Mouse (Mus musculus) intestine, embryonic 14.5 days (tissue): ENCODE measurements at regions not wholly inside any gene's neighbourhood (a gene's known extent, or its start where the extent isn't known, plus 50 kb on each side); places are given as distances from the start of the nearest gene placed in this dataset.

Experiments used
- ATAC-seq: fragments of 200-750 bp; cut with Nextera tagmentation; replicated peaks from 2 replicates; pipeline ENCODE4 v1.8.0; 2017; ENCODE audit warnings: low read depth, moderate number of reproducible peaks, moderate TSS enrichment, moderate library complexity; ENCODE audit not compliant: low FRiP score, low TSS enrichment
- DNase-seq: peaks from one replicate; pipeline ENCODE4 v3.0.0-alpha.2; 2018; ENCODE audit warnings: low spot score
- H3K27ac ChIP-seq: fragments of 300-500 bp; sonication (generic); 2 replicates; pipeline ENCODE4 v1.5.1; 2014; ENCODE audit warnings: low read depth, mild to moderate bottlenecking, control low read depth
- H3K27me3 ChIP-seq: fragments of 300-500 bp; sonication (generic); replicated peaks from 2 replicates; pipeline ENCODE4 v1.6.1; 2014; ENCODE audit warnings: low read length, control low read depth; ENCODE audit not compliant: control insufficient read depth, insufficient read depth
- H3K36me3 ChIP-seq: fragments of 300-500 bp; sonication (generic); 2 replicates; pipeline ENCODE4 v1.6.1; 2014; ENCODE audit warnings: low read length, control low read depth; ENCODE audit not compliant: control insufficient read depth, insufficient read depth
- H3K4me1 ChIP-seq: fragments of 300-500 bp; sonication (generic); replicated peaks from 2 replicates; pipeline ENCODE4 v1.6.1; 2014; ENCODE audit warnings: low read length, control low read depth, mixed read lengths; ENCODE audit not compliant: control insufficient read depth, insufficient read depth
- H3K4me2 ChIP-seq: fragments of 300-500 bp; sonication (generic); 2 replicates; pipeline ENCODE4 v1.6.1; 2014; ENCODE audit warnings: low read length
- H3K4me3 ChIP-seq: fragments of 300-500 bp; sonication (generic); 2 replicates; pipeline ENCODE4 v1.5.1; 2014; ENCODE audit warnings: low read depth, low read length, control low read depth, mixed read lengths
- H3K9ac ChIP-seq: fragments of 300-500 bp; sonication (generic); 2 replicates; pipeline ENCODE4 v1.6.1; 2014; ENCODE audit warnings: mild to moderate bottlenecking, low read length
- H3K9me3 ChIP-seq: fragments of 300-500 bp; sonication (generic); 2 replicates; pipeline ENCODE4 v1.6.1; 2016; ENCODE audit warnings: low read length, control low read depth; ENCODE audit not compliant: control insufficient read depth
- WGBS: fragments of 180-500 bp; shearing (Covaris S2); extraction: QIAGEN DNeasy Blood & Tissue Kit; methylation state at CpG from one replicate; pipeline ENCODE4 v1.1.7; 2014; 5-methylcytosine and 5-hydroxymethylcytosine counted together

- WGBS: 72% methylated on average over 8 of the region's 8 CpGs
- Histone ChIP-seq H3K4me1 (no peaks in the 10 kb centered on the region), H3K27me3 (no peaks in the 10 kb centered on the region), H3K27ac (no peak overlapping the region), H3K36me3 (no peaks in the 10 kb centered on the region), H3K9ac (no peak overlapping the region), H3K4me2 (no peak overlapping the region), H3K4me3 (no peak overlapping the region), H3K9me3 (no peaks in the 10 kb centered on the region)
- ATAC-seq (no peak), DNase-seq (no peak)
These were observed 234.6 kb downstream of the Gja1 start for GRCm38 (mm10) chr10:56611564-56612288.

GRCm38 (mm10) chr10:56642656-56643055 lies 265.5 kb downstream of the Gja1 start:
- Histone ChIP-seq H3K9ac (no peak overlapping the region), H3K4me2 (no peak overlapping the region), H3K36me3 (no peaks in the 10 kb centered on the region), H3K27me3 (no peaks in the 10 kb centered on the region), H3K4me3 (no peak overlapping the region), H3K9me3 (no peaks in the 10 kb centered on the region), H3K4me1 (no peaks in the 10 kb centered on the region), H3K27ac (no peak overlapping the region)
- WGBS: 76% methylated on average over 2 of the region's 2 CpGs
- DNase-seq (no peak), ATAC-seq (no peak)

- Histone ChIP-seq H3K27ac (no peak overlapping the region), H3K27me3 (no peaks in the 10 kb centered on the region), H3K36me3 (no peaks in the 10 kb centered on the region), H3K4me1 (no peaks in the 10 kb centered on the region), H3K4me3 (no peak overlapping the region), H3K9ac (no peak overlapping the region), H3K4me2 (no peak overlapping the region), H3K9me3 (no peaks in the 10 kb centered on the region)
- no peak for ATAC-seq
- WGBS: 64% methylated on average over 12 of the region's 12 CpGs
- no peak for DNase-seq
These were observed 266.4 kb downstream of the Gja1 start for GRCm38 (mm10) chr10:56643376-56644135.

GRCm38 (mm10) chr10:56660501-56660900 lies 283.4 kb downstream of the Gja1 start:
- Histone ChIP-seq H3K36me3 (no peaks in the 10 kb centered on the region), H3K4me3 (no peak overlapping the region), H3K9me3 (no peaks in the 10 kb centered on the region), H3K4me2 (no peak overlapping the region), H3K27me3 (no peaks in the 10 kb centered on the region), H3K27ac (no peak overlapping the region), H3K4me1 (no peaks in the 10 kb centered on the region), H3K9ac (no peak overlapping the region)
- DNase-seq (no peak), ATAC-seq (no peak)
- WGBS: 78% methylated on average over 4 of the region's 4 CpGs

GRCm38 (mm10) chr10:56673919-56674318 lies 296.8 kb downstream of the Gja1 start:
- Histone ChIP-seq H3K4me3 (no peak overlapping the region), H3K27me3 (no peaks in the 10 kb centered on the region), H3K9me3 (no peaks in the 10 kb centered on the region), H3K27ac (no peak overlapping the region), H3K4me2 (no peak overlapping the region), H3K9ac (no peak overlapping the region), H3K36me3 (no peaks in the 10 kb centered on the region), H3K4me1 (no peaks in the 10 kb centered on the region)
- 71% methylated on average over 3 of the region's 3 CpGs for WGBS
- ATAC-seq: no peak
- DNase-seq: no peak

- no peaks in the 10 kb centered on the region for H3K9me3 ChIP-seq
- no peak overlapping the region for H3K4me3 ChIP-seq
- H3K36me3 ChIP-seq: no peaks in the 10 kb centered on the region
- no peak overlapping the region for H3K9ac ChIP-seq
- no peak overlapping the region for H3K27ac ChIP-seq
- no peak for DNase-seq
- H3K27me3 ChIP-seq: no peaks in the 10 kb centered on the region
- no peaks in the 10 kb centered on the region for H3K4me1 ChIP-seq
- ATAC-seq: no peak
- 72% methylated on average over 3 of the region's 3 CpGs for WGBS
- no peak overlapping the region for H3K4me2 ChIP-seq
These were observed 305.8 kb downstream of the Gja1 start for GRCm38 (mm10) chr10:56682901-56683300.

GRCm38 (mm10) chr10:56685655-56686250 lies 308.6 kb downstream of the Gja1 start:
- no peaks in the 10 kb centered on the region for H3K27me3 ChIP-seq
- H3K27ac ChIP-seq: no peak overlapping the region
- H3K9me3 ChIP-seq: no peaks in the 10 kb centered on the region
- no peak overlapping the region for H3K4me3 ChIP-seq
- H3K36me3 ChIP-seq: no peaks in the 10 kb centered on the region
- no peak for DNase-seq
- 75% methylated on average over 8 of the region's 8 CpGs for WGBS
- no peaks in the 10 kb centered on the region for H3K4me1 ChIP-seq
- H3K4me2 ChIP-seq: no peak overlapping the region
- ATAC-seq: no peak
- H3K9ac ChIP-seq: no peak overlapping the region

- Histone ChIP-seq H3K4me2 (no peak overlapping the region), H3K4me3 (no peak overlapping the region), H3K4me1 (no peaks in the 10 kb centered on the region), H3K27ac (no peak overlapping the region), H3K36me3 (no peaks in the 10 kb centered on the region), H3K9me3 (no peaks in the 10 kb centered on the region), H3K9ac (no peak overlapping the region), H3K27me3 (no peaks in the 10 kb centered on the region)
- WGBS: 79% methylated on average over 2 of the region's 2 CpGs
- no peak for ATAC-seq
- no peak for DNase-seq
These were observed 314.3 kb downstream of the Gja1 start for GRCm38 (mm10) chr10:56691467-56691866.
